Mouse (Mus musculus) spleen, postnatal 4 days (tissue): ENCODE measurements around the gene Spint3.

Experiments
- DNase-seq, 2 experiments: peaks; one replicate each; pipeline ENCODE4 v3.0.0; 2022; ENCODE audit warnings: low spot score in 2 of 2

Spint3 gene

GRCm38 (mm10) chr2:164549963-164550894, 23.0 kb downstream of the Spint3 start:
- no peak for DNase-seq

- DNase-seq = no peak
These were observed 23.9 kb downstream of the Spint3 start for GRCm38 (mm10) chr2:164549338-164549737.

GRCm38 (mm10) chr2:164544454-164545097, 28.7 kb downstream of the Spint3 start:
- DNase-seq = no peak

GRCm38 (mm10) chr2:164543745-164544144, 29.5 kb downstream of the Spint3 start:
- no peak for DNase-seq

- no peak for DNase-seq
These were observed 30.7 kb downstream of the Spint3 start for GRCm38 (mm10) chr2:164542598-164542997.

GRCm38 (mm10) chr2:164542132-164542531, 31.1 kb downstream of the Spint3 start:
- no peak for DNase-seq

- no peak for DNase-seq
These were observed 32.4 kb downstream of the Spint3 start for GRCm38 (mm10) chr2:164540652-164541427.

GRCm38 (mm10) chr2:164537003-164537402, 36.3 kb downstream of the Spint3 start:
- DNase-seq = no peak

- DNase-seq = no peak
These were observed 38.9 kb downstream of the Spint3 start for GRCm38 (mm10) chr2:164534315-164534714.

GRCm38 (mm10) chr2:164531169-164531568, 42.1 kb downstream of the Spint3 start:
- peak; percentile 66 to 87 for DNase-seq

GRCm38 (mm10) chr2:164528557-164528956, 44.7 kb downstream of the Spint3 start:
- DNase-seq = no peak

- no peak for DNase-seq
These were observed 49.9 kb downstream of the Spint3 start for GRCm38 (mm10) chr2:164523301-164523773.

- no peak for DNase-seq
These were observed 51.0 kb downstream of the Spint3 start for GRCm38 (mm10) chr2:164522280-164522679.

GRCm38 (mm10) chr2:164521841-164522240, 51.4 kb downstream of the Spint3 start:
- peak in 1 of 2 experiments; percentile 40 for DNase-seq

- peak; percentile 53 to 76 for DNase-seq
These were observed 52.5 kb downstream of the Spint3 start for GRCm38 (mm10) chr2:164520782-164521181.
